In genomic region chr9:58565945-58566344, GRCm38 (mm10) we compare ENCODE assay signal across 5 mouse cellular contexts. TPM values are rescaled to one million over a fixed set of nuclear protein-coding genes. Genes with fewer than 3 reads are reported as not detected.
DNase-seq lines count a peak whose midpoint lies in the region; ATAC-seq lines count a peak whose summit lies in the region.
"Not testable (repeated sequence)": the region's sequence is repeated elsewhere in the genome, so short reads cannot be mapped to it uniquely, and the experiment has no call there.
"Had no signal": no experiment of that assay in that cellular context is flagged by ENCODE, and none has a peak within 500 bp of the region (broad histone marks: within the 10 kb centered on the region; RNA-seq: fewer than 3 reads in every experiment).

No protein-coding gene starts in this region.

- not testable (repeated sequence) for H3K27ac ChIP-seq in liver, embryonic 11.5 days (ENCODE audit: low read depth, low read length)

- H3K36me3 ChIP-seq in liver, embryonic 11.5 days (ENCODE audit: control insufficient read depth, insufficient read depth, low read length) = not testable (repeated sequence)

- H3K9me3 ChIP-seq in liver, embryonic 11.5 days (ENCODE audit: control insufficient read depth, low read length) = not testable (repeated sequence)

- H3K4me2 ChIP-seq in liver, embryonic 11.5 days = not testable (repeated sequence)

- H3K4me1 ChIP-seq in liver, embryonic 11.5 days (replicated peaks; ENCODE audit: control insufficient read depth, insufficient read depth, low read length) = not testable (repeated sequence)

- peak; percentile 67 for DNase-seq in ES-CJ7 (ENCODE audit: low read depth, low spot score)
- DNase-seq in R1 (ENCODE audit: low read depth, low spot score) = peak; percentile 47
- DNase-seq in heart, adult 11 months = peak; percentile 16
- peak; percentile 6 for DNase-seq in liver, embryonic 11.5 days (ENCODE audit: low spot score)

- H3K27me3 ChIP-seq in liver, embryonic 11.5 days (replicated peaks; ENCODE audit: control insufficient read depth, insufficient read depth, low read length) = not testable (repeated sequence)

- not testable (repeated sequence) for ATAC-seq in liver, embryonic 11.5 days (replicated peaks; ENCODE audit: low FRiP score)

- 78% methylated on average over 3 of the region's 3 CpGs for WGBS in liver, embryonic 11.5 days

- not testable (repeated sequence) for H3K9ac ChIP-seq in liver, embryonic 11.5 days (ENCODE audit: low read depth, low read length)

- not testable (repeated sequence) for H3K4me3 ChIP-seq in liver, embryonic 11.5 days (ENCODE audit: low read depth, low read length)

RNA-seq across cellular contexts. Expression of gene Cd276, which starts 10.7 kb away (rescaled TPM):
- polyA plus RNA-seq in liver, embryonic 11.5 days (2014; fragmentation: Nextera tagmentation; extraction: Ambion mirVana) = 14.9 and 17.8 TPM in 2 replicates
- polyA plus RNA-seq: activated CD4-positive, CD25-positive, alpha-beta regulatory T cell, adult 4 months had no signal

RNA-seq across cellular contexts. Expression of gene Nptn, which starts 16.1 kb away (rescaled TPM):
- 113 and 114 TPM in 2 replicates for polyA plus RNA-seq in liver, embryonic 11.5 days (2014; fragmentation: Nextera tagmentation; extraction: Ambion mirVana)

Comparison
In these comparisons a context has a peak if more than half of its experiments do, and no peak if none do; other contexts are left out.
1. DNase-seq: peak in every context shown above with its lines; median percentile 67 in ES-CJ7; 47 in R1; 16 in heart, adult 11 months; 6 in liver, embryonic 11.5 days.